Mouse (Mus musculus) T-helper 17 cell (primary cell): ENCODE measurements at regions not wholly inside any gene's neighbourhood (a gene's known extent, or its start where the extent isn't known, plus 50 kb on each side); places are given as distances from the start of the nearest gene placed in this dataset.

Experiments used
- in situ Hi-C, 2 experiments: fragments of 300-600 bp; cut with MboI, MseI; formaldehyde crosslinking; loops; 1 replicate in 1 of 2; 2 replicates in 1 of 2; pipeline ENCODE4 v1.15.1; 2025; ENCODE audit warnings: high pct_unique_total_duplicates in 2 of 2

DNA sequence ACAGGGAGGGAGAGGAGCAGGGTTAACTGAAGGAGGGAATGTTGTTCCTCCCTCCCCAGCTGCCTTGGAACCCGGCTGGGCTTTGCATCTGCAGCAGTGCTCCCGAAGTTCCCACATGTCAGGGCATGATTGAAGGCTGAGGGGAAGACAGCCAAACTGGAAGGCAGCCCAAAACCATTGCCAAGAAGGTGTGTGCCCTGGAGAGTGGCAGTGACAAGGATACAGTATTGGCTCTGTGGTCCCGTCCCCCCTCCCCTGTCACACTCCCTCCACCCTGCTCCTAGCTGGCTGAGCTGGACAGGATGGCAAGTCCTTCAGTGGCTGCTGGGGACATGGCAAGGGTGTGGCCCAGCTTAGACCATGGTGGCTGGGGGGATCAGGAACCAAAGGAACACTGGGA is 79.1 kb downstream of the Cyp26b1 start:
- in situ Hi-C loops: no loop called here

DNA sequence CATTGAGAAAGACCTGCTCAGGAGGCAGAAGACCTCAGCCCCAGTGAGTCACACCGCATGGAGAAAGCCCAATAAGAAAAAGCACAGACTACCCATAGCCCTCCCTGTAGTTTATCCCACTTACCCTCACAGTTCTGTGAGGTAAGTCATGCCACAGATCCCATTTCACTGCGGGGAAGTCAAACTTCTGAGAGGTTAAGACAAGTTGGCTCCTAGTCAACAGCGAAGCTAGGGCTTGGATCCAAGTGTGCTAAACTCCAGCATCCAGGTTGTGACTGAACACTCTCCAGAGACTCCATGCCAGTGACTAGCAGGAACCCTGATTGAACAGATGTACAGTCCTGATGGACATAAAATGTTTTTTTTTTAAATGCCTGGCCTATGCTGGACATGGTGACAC is 85.1 kb downstream of the Cyp26b1 start:
- in situ Hi-C loops: loop anchor here in 1 of 2 experiments (5.0 kb wide), 1 partner anchor 66 kb away; no protein-coding TSS in a partner anchor

DNA sequence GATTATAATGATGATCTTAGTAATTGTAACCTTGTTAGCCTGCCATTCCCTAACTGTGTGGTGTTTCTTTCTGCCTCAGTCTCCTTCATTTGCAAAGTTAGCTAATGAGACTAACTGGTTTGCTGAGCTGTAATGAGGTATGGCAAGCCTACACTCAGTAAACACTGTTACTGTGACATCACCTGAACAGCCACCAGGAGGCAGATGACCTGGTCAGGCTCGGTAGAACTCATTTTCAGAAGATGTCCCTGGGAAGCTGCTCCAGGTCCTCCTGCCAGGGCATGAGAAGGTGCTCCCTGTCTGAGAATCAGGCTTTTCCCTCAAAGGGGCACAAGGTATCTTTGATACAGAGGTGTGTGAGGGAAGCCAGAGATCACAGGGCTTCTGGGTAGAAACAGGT is 87.0 kb downstream of the Cyp26b1 start:
- in situ Hi-C loops: loop anchor here in 1 of 2 experiments (5.0 kb wide), 1 partner anchor 64 kb away; no protein-coding TSS in a partner anchor

DNA sequence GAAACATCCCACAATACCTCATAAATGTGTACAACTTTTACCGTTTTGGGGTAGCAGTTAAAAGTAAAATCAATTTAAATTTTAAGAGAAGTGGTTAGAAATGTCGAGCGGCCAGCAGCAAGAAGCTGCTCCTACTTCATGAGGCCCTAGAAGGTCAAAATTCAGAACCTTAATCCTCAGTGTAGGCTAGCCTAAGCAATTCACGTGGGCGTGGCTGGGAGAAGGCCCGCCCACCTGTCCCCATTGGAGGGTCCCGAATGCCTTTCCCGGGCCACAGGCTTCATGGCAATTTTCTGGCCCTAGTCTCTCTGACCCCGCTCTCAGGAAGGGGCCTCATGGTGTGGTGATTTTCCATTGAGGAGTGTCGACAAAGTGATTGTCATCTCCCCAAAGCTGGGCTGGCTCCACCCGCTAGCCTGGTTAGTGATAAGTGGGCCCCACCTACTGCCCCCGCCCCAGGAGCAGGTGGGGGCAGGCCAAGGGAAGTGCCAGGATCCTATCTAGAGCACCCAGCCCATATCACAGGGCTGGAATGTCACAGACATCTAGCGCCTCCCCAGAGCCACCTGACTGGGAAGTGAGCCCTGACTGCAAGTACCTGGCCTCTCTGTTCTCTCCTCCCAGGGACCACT is 93.3 kb downstream of the Cyp26b1 start:
- in situ Hi-C loops: no loop called here

DNA sequence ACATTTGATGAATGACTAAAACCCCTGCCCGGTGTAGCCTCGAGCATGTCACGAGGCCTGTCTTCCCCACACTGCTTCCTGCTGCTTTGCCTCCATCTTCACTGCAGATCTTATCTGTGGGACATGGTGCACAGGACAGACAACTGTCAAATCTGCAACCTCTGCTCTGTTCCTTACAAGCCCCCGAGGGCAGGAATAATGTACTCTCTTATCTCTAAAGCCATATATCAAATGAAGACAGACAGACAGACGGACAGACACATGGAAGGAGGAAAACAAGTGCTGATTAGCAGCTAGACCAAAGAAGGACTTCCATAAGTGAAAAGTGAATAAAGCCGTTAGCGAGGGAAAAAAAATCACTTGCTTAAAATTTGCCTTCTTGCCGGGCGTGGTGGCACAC is 95.6 kb downstream of the Cyp26b1 start:
- in situ Hi-C loops: no loop called here

DNA sequence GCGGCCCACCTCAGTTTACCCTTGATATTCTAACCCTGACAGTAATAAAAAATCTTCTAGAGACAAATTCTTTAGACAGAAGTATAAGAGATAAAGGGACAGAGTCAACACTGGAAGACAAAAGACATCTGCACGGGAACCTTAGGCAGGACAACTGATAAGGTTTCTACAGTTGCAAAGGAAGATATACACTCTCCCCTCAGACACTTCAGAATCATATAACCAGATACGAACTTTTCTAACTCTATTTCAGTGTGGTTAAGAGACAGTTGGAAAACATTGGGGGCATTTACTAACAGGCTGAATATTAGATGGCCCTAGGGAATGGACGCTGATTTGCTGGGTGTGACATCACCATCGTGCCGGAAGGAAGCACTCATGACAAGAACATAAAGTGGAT is 100.0 kb downstream of the Cyp26b1 start:
- in situ Hi-C loops: no loop called here

DNA sequence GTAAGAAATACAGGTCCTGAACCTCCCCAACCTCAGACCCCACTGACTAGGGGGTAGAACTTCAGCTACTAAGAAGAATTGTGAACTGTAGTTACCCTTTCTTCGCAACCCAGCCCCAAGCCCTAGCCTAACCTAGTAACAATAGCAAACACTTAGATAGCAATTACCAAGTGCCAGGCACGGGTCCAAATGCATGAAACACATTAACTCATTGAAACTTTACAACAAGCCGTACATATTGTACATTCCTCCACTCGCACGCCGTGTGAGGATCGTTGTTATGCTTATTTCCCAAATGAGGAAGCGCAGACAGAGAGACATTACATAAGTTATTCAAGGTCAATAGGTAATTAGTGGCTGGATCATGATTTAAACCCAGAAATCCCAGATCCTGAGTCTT is 100.5 kb downstream of the Cyp26b1 start:
- in situ Hi-C loops: no loop called here

DNA sequence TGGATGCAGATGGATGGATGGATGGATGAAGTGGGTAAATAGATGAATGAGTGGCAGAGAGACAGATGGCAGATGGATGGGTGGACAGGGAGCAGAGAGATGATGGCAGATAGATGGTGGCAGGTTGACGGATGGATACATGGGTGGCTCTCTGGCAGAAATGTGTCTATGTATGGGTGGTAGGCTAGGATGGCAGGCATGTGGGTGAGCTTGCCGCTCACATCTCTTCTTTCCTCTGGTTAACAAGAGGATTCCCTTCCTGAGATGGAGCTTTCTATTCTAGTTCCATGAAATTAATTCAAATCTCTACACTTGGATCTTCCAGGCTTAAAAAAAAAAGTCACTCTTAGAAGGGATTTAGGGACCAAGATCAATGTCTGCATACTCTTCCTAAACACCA is 101.1 kb downstream of the Cyp26b1 start:
- in situ Hi-C loops: no loop called here

DNA sequence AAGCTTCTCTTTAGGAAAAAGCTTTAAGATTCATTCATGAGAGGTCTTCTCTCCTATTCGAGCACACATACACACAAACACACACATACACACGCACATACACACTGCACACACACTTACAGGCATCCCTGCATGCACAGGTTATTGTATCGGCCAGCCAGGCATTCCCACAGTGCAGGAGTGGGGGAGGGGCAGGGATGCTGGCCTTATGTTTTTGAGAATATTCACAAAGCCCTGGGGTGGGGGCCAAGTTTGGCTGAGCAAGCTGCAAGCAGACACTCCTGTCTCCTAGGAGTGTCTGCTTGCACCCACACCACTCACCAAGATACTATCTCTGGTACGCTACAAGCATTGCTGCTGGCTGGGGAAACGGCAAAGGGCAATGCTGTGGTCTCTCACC is 102.6 kb downstream of the Cyp26b1 start:
- in situ Hi-C loops: no loop called here

DNA sequence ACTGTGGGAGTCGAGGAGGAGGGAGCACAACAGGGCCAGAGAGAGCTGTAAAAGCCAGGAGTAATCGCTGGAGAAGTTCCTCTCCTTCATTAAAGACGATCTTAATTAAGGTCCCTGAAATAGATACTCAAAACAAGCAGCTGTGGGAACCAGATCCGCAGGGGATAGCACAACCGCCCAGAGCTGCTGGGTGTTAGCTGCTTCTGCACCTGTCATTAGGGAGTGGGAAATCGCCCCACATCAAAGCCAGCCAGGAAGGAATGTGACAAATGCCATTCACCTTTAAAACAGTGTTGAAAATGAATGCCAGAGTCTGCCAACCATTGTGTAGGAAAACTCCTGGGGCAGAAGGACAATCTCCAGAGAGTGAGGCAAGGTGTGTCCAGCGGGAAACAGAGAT is 112.5 kb downstream of the Cyp26b1 start:
- in situ Hi-C loops: no loop called here

DNA sequence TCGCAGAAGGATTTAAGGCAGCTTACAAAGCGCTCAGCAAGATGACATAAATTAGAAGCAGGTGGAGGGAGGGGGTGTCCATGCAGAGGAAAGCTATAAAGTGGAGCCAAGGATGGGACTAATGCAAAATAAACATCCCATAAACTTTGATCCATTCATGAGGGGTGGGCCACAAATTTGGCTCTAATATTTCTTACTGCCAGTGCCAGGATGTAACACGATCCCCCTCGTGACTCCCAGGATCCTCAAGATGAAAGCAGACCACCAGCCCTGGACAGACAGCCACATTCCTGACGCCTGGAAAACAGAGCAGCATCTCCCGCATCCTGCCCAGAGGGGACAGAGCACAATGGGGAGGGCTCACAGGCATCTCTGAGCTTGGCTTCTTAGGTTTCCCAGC is 116.6 kb downstream of the Cyp26b1 start:
- in situ Hi-C loops: no loop called here

DNA sequence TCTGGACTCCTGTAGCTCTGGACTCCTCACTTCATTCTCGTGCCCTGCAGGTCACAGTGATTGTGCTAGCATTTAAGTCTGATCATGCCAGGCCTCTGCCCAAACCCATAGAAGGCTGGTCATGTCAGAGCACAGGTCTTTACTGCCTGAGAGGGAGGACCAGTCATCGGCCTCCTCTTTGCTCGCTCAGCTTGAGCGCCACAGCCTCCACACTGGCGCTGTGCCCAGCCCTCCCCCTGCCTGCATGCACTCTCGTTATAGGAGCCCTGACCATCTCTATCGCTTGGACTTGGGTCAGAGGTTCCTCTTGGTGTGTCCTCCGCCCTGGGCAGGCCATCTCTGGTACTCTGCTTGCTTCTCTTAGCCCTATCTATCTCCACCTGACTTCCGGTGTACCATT is 117.2 kb downstream of the Cyp26b1 start:
- in situ Hi-C loops: no loop called here

DNA sequence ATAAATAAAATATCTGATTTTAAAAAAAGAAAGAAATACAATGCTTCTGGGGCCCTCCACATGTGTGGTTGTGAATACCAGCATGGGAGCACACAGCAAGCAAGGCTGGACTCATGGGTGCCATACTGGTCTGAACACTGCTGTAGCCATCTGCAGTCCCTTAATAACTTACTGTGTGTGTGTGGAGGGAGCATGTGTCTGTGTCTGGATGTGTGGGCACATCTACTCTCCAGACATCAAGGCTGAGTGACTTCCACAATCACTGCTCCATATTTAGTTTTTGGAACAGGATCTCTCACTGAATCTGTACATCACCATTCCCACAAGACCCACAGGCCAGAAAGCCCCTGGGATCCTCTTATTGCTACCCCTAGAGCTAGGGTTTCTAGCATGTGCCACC is 118.9 kb downstream of the Cyp26b1 start:
- in situ Hi-C loops: no loop called here

DNA sequence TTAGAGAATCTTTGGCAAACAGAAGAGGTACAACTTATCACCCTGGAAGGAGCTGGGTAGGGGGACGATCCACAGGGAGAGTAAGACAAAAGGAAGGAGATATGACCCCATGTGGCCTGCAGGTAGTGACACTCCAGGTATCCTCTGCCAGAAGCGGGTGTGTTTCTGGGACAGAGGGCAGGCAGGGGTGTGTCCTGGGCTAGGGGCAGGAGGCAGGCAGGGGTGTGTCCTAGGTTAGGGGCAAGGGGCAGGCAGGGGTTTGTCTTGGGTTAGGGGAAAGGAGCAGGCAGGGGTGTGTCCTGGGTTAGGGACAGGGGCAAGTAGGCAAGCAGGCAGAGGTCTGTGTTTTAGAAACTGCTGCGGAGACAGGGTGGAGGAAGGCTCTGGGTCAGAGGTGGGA is 120.5 kb downstream of the Cyp26b1 start:
- in situ Hi-C loops: no loop called here

DNA sequence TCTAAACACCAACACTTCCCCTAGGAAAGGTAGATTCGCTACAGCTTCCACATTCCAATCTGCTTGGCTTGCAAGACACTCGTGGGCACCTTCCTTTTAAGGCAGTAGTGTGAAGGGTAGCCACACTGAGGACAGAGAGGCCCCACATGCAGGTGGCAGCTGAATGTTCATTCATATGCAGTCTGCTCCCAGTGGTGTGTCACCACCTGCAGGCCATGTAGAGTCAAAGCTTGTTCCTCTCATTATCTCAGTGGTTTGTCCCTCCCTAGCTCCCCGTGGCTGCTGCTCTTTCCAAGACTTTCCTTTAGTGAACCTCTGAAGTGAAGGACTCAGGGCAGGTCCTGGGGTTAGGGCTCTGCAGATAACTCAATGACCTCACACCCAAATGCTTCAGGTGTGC is 121.4 kb downstream of the Cyp26b1 start:
- in situ Hi-C loops: no loop called here

DNA sequence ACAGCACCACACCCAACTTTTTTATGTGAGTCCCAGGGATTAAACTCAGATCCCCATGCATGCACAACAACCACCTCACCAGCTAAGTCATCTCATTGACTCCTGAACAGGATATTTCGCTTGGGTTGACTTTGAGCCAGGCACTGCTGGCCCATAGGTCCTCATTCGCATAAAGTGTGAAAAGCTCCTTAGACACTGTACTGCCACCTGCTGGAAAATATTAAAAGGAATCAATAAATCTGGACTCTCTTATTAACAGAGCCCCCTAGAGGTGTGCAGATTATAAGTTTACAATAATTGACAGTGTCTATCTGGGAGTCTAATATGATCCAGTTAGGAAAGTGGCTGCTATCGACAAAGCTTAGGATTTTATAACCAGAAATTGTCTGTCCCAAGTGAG is 126.4 kb downstream of the Cyp26b1 start:
- in situ Hi-C loops: no loop called here

DNA sequence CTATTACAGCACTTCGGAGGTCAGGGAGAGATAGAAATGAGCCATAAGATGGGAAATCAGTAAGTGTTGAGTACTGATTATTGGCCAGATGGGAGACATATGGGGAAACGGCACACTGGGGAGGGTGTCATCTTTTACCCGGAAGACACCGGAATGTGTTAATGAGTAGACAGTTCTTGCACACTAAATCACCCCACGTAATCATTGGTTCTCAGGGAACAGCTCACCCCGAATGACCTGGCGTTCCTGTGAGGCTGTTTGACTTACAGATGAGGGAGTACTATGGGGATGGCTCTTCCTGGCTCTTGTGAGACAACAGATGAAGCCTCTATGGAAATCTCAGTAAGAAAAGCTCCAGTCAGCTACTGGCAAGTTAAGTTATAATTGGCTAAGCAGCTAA is 127.5 kb downstream of the Cyp26b1 start:
- in situ Hi-C loops: no loop called here

DNA sequence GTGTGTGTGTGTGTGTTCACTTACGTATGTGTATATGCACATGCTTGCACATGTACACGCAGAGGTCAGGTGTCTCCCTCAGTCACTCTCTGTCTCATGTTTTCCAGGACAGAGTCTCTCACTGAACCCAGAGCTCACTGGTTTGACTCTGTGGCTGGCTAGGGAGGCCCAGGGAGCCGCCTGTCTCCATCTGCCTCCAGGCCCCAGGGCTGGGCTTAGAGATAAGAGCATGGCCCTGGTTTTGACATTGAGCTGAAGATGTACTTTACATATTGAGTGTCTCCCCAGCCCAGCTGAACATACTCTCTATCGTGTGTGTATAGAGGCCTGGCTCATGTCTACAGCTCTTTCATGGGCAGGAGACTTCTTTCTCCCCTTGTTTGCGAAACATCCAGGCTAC is 128.1 kb downstream of the Cyp26b1 start:
- in situ Hi-C loops: no loop called here

DNA sequence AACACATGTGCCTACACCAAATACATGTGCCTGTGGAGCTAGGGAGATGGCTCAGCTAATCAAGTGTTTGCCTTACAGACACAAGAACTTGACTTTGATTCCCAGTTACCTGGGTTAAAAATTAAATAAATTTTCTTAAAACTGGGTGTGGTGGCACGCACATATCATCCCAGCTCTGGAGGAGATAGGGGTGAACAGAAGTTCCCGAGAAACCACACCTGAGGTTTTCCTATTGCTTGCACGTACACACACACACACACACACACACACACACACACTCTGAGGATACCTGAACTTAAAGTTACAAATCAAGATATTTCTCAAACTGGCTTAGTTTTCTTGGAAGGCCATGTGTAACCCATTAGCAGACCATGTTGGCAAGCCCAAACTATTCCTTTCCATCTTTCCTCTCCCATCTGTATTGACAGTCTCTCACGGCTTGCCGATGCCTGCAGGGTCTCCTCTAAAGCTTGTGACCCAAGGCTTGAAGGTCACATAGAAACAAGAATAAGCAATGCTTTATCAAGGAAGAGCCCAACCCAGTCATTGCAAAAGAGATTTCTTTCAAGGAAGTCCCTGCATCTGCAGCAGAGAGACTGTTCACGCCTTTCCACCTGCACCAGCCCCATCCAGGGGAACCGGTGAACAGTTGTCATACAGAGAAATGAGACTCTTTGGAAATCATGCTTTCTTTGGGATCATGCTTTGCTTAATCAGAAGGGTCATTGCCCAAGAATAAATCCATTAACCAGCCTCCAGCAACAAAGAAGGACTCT is 129.9 kb downstream of the Cyp26b1 start:
- in situ Hi-C loops: no loop called here

DNA sequence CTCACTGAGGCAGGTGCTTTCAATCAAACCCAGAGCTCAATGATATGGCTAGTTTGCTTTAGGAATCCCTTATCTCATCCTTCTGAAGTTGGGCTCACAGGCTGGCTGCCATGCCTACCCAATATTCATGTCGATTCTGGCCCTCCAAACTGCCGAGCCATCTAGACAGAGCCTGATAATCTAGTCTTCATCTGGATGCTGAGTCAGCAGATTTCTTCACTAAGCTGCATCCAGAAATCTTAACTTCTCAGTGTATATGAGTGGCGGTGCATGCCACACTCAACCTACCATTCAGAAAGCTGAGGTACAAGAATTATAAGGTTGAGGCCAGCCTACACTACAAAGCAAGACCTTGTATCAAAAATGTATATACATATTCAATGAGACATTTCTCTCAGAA is 136.9 kb downstream of the Cyp26b1 start:
- in situ Hi-C loops: no loop called here

DNA sequence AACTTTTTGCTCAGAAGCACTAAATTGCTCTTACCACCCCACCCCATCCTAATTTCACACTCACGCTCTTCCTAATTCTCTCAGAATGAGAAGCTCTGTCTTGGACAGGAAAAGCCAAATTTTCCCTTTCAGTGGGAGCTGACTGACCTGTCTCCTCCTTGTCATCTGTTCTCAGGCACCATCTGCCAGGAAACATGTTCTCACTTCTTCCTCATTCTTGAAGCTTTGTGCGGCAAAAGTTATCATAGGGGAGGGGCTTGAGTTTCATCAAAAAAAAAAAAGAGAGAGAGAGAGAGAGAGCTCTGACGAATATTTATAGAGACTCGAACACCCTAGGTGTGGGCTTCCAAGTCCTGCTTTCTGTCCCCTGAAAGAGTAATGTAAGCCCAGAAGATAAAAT is 148.6 kb downstream of the Cyp26b1 start:
- in situ Hi-C loops: no loop called here

DNA sequence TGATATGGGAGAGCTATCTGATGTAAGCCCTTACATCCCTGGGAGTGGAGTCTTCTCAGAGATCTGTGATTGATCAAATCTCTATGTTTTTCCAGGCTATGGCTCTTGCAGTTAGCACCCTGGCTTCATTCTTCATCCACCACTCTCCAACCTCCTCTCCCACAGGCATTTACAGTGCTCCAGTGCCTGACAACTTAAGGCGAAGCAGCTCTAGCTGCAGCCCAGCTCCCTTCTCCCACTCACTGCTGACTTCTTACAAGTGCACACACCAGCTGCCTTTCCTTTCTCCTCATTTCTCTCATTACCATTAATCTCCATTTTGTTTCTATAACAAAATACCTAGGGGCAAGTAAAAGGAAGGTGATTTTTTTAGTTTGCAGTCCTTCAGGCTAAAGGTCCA is 151.0 kb downstream of the Cyp26b1 start:
- in situ Hi-C loops: loop anchor here in 1 of 2 experiments (5.0 kb wide), 1 partner anchor 65 kb away; no protein-coding TSS in a partner anchor
